Mouse (Mus musculus): ENCODE results near the gene Gm49416. TPM values are rescaled to one million over a fixed set of nuclear protein-coding genes. Genes with fewer than 3 reads are reported as not detected.

Gm49416 gene
- total and polyA plus RNA-seq, 2 experiments from 2014 or later = not detected

DNA sequence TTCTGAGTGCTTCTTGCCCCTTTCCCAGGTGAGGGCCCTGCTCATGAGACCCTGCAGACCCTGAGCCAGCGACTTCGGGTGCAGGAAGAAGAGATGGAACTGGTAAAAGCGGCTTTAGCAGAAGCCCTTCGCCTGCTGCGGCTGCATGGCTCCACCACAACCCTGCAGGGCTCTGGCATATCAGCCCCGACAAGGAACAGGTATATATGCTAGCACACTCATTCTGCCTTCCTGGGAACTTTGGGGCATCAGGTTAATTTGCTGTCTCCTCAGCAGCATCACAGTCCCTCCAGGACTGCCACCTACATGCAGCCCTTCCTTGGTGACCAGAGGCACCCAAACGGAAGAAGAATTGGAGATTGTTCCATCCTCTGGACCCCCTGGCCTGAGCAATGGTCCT, 42.0 kb downstream of the Gm49416 start:
- Histone ChIP-seq H3K4me2 (ENCODE audit: low read depth, low read length, poor library complexity, severe bottlenecking) (no peak overlapping the region), H3K9me3 (ENCODE audit: low read length) (no peaks in the 10 kb centered on the region), H3K27me3 (ENCODE audit: insufficient read depth, low read length) (no peaks in the 10 kb centered on the region), H3K4me3 (ENCODE audit: low read depth, low read length) (no peak overlapping the region), H3K4me1 (ENCODE audit: insufficient read depth, low read length) (no peaks in the 10 kb centered on the region), H3K36me3 (ENCODE audit: insufficient read depth, low read length) (peaks cover 16% of the 10 kb centered on the region), H3K27ac (ENCODE audit: low read depth, low read length) (no peak overlapping the region), H3K9ac (replicated peaks; ENCODE audit: low read length, poor library complexity, severe bottlenecking) (no peak overlapping the region)
- DNase-seq (ENCODE audit: low spot score) = no peak
- TF ChIP-seq CTCF (IDR thresholded peaks at IDR 0.05) = no peak
- ATAC-seq (ENCODE audit: low FRiP score) = no peak
- WGBS = 83% methylated on average over 7 of the region's 7 CpGs

DNA sequence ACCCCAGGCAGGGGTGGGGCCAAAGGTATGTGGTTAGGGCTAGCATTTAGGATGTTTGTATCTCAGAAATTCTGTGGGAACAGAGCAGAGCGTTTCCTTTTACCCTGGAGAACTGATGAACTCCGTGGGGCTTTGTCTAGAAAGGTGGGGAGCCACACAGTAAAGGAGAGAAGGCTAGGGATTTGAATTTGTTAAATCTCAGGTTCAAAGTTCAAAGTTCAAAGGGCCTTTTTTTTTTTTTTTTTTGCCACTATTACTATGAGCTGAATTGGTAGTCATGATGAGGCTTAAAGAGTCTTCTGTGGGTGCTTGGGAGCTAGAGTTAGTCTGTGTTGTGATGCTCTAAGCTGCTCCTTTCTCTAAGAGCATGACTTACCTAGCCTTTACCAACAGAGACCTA, 48.0 kb downstream of the Gm49416 start:
- Histone ChIP-seq H3K4me3 (ENCODE audit: low read depth, low read length) (no peak overlapping the region), H3K9ac (replicated peaks; ENCODE audit: low read length, poor library complexity, severe bottlenecking) (no peak overlapping the region), H3K4me2 (ENCODE audit: low read depth, low read length, poor library complexity, severe bottlenecking) (no peak overlapping the region), H3K27ac (ENCODE audit: low read depth, low read length) (no peak overlapping the region), H3K36me3 (ENCODE audit: insufficient read depth, low read length) (no peaks in the 10 kb centered on the region), H3K4me1 (ENCODE audit: insufficient read depth, low read length) (no peaks in the 10 kb centered on the region; the same call in 1 of the 2 replicates), H3K27me3 (ENCODE audit: insufficient read depth, low read length) (no peaks in the 10 kb centered on the region), H3K9me3 (ENCODE audit: low read length) (no peaks in the 10 kb centered on the region)
- 81% methylated on average over 2 of the region's 2 CpGs for whole genome bisulfite sequencing
- ATAC-seq (ENCODE audit: low FRiP score) = no peak
- no peak for TF ChIP-seq CTCF (IDR thresholded peaks at IDR 0.05)
- DNase-seq (ENCODE audit: low spot score) = no peak

DNA sequence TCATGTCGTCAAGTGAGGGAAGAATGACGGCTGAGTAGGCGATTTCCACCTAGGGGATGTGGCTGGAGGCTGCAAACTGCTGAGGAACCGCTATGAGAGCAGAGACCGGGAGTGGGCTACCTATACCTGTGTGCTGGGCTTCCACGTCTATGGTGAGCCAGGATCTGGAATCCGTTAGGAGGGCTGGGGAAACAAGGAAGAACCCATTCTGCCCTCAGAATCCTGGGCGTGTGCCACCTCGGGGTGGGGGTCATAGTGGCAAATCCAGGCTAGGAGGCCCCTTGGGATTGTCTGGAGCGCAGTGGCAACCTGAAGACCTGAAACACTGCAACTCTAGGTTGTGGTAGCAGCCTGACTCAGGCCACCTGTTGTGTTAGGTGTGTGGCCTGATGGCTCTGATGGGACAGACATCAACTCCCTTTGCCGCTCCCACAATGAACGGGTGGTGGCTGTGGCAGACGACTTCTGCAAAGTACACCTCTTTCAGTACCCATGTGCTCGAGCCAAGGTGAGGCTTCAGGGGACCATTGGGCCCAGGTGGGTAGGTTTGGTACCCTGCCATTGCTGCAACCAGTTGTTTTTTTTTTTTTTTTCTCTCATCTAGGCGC, 51.9 kb downstream of the Gm49416 start:
- no peaks in the 10 kb centered on the region for H3K27me3 ChIP-seq (ENCODE audit: insufficient read depth, low read length)
- no peaks in the 10 kb centered on the region; the same call in 1 of the 2 replicates for H3K4me1 ChIP-seq (ENCODE audit: insufficient read depth, low read length)
- peak overlapping the region; percentile 55; the same call in 1 of the 2 replicates for H3K9ac ChIP-seq (replicated peaks; ENCODE audit: low read length, poor library complexity, severe bottlenecking)
- no peak overlapping the region for H3K27ac ChIP-seq (ENCODE audit: low read depth, low read length)
- WGBS = 84% methylated on average over 15 of the region's 15 CpGs
- TF ChIP-seq CTCF (IDR thresholded peaks at IDR 0.05) = no peak
- DNase-seq (ENCODE audit: low spot score) (no peak), ATAC-seq (ENCODE audit: low FRiP score) (no peak)
- no peak overlapping the region for H3K4me2 ChIP-seq (ENCODE audit: low read depth, low read length, poor library complexity, severe bottlenecking)
- no peak overlapping the region for H3K4me3 ChIP-seq (ENCODE audit: low read depth, low read length)
- no peaks in the 10 kb centered on the region for H3K9me3 ChIP-seq (ENCODE audit: low read length)
- H3K36me3 ChIP-seq (ENCODE audit: insufficient read depth, low read length) = peaks cover 4% of the 10 kb centered on the region

DNA sequence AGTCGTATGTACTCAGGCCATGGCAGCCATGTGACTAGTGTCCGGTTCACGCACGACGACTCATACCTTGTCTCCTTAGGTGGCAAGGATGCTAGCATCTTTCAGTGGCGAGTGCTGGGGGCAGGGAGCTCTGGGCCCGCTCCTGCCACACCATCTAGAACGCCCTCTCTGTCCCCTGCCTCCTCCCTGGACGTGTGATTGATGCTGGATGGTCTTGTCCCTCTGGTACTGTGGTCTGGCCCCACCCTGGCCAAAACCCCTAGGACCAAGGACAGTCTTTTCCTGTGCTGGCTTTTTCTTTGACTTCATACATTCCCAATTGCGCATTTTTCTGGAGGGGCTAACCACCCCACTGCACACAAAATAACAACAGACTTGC, 52.4 kb downstream of the Gm49416 start:
- no peaks in the 10 kb centered on the region for H3K27me3 ChIP-seq (ENCODE audit: insufficient read depth, low read length)
- H3K36me3 ChIP-seq (ENCODE audit: insufficient read depth, low read length) = peaks cover 9% of the 10 kb centered on the region
- H3K9ac ChIP-seq (replicated peaks; ENCODE audit: low read length, poor library complexity, severe bottlenecking) = peak overlapping the region; percentile 55
- H3K4me1 ChIP-seq (ENCODE audit: insufficient read depth, low read length) = no peaks in the 10 kb centered on the region; the same call in 1 of the 2 replicates
- DNase-seq (ENCODE audit: low spot score) (no peak), ATAC-seq (ENCODE audit: low FRiP score) (peak; percentile 3; the same call in 1 of the 2 replicates)
- no peak for TF ChIP-seq CTCF (IDR thresholded peaks at IDR 0.05)
- H3K27ac ChIP-seq (ENCODE audit: low read depth, low read length) = no peak overlapping the region
- peak overlapping the region; percentile 63 for H3K4me2 ChIP-seq (ENCODE audit: low read depth, low read length, poor library complexity, severe bottlenecking)
- H3K4me3 ChIP-seq (ENCODE audit: low read depth, low read length) = peak overlapping the region; percentile 71
- 38% methylated on average over 10 of the region's 10 CpGs for WGBS
- no peaks in the 10 kb centered on the region for H3K9me3 ChIP-seq (ENCODE audit: low read length)

DNA sequence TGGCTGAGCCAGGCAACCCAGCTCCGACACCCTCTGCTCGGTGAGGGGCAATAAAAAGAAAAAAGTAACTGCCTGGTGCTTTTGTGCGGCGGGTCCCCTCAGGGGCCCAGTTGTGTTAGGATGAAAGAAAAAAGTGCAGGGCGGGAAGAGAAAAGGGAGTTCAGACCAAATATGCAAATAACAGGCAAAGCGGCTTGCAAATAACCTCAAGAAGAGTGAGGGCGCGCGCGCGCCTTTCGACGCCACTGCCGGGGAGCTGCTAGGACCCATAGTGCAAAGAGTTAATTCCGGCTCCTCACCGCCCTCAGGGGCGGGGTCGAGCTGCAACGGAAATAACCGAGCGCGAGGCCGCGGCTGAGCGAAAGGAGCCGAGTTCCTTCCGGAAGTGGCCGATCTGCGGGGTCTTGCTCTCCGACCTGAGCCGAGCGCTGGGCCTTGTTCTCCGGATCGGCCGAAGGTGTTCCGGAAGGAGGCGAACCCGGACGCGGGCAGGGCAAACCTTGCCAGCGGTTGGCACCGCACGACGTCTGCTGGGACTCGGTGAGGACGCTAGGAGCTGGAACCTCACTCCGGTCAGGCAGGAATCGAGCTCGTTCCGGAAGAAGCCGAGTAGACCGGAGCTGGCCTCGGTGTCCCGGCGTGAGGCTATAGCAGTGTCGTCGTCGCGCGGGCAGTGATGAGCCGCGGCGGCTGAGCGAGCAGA, 52.9 kb downstream of the Gm49416 start, which contains the start of gene Mta2:
Gene Mta2 (plus strand): TSS at position 361 of the 703 bp plus-strand sequence.
- Histone ChIP-seq H3K9me3 (ENCODE audit: low read length) (no peaks in the 10 kb centered on the region), H3K4me3 (ENCODE audit: low read depth, low read length) (peak within 1 kb of the TSS; percentile 71), H3K4me2 (ENCODE audit: low read depth, low read length, poor library complexity, severe bottlenecking) (peak within 1 kb of the TSS; percentile 63), H3K36me3 (ENCODE audit: insufficient read depth, low read length) (peaks cover 12% of the 10 kb centered on the region), H3K9ac (replicated peaks; ENCODE audit: low read length, poor library complexity, severe bottlenecking) (peak within 1 kb of the TSS; percentile 87), H3K4me1 (ENCODE audit: insufficient read depth, low read length) (no peaks in the 10 kb centered on the region; the same call in 1 of the 2 replicates), H3K27ac (ENCODE audit: low read depth, low read length) (peak within 1 kb of the TSS; percentile 95), H3K27me3 (ENCODE audit: insufficient read depth, low read length) (no peaks in the 10 kb centered on the region)
- 1% methylated on average over 64 of the region's 64 CpGs for WGBS
- peak; percentile 95 for ATAC-seq (ENCODE audit: low FRiP score)
- TF ChIP-seq CTCF (IDR thresholded peaks at IDR 0.05) = peak; percentile 41
- peak; percentile 98 for DNase-seq (ENCODE audit: low spot score)
